Mouse (Mus musculus): ENCODE data around the gene Rsl1d1. TPM values are rescaled to one million over a fixed set of nuclear protein-coding genes. Genes with fewer than 3 reads are reported as not detected.
A peak's percentile ranks its signal among the peaks of the same experiment; 100 is the strongest.

Rsl1d1 gene
- 10 to 100 TPM; 64.1 to 66.7 TPM for total RNA-seq (2021)
- long read RNA-seq, experiment 1, transcript Rsl1d1-201 (9 exons, 1,945 nt) = major isoform, 72 of 77 reads
- long read RNA-seq, experiment 1, partial matches to known transcripts = 0 of 77 reads
- long read RNA-seq, experiment 1, other reads (novel, unspliced or antisense) = 4 of 77 reads
- long read RNA-seq, experiment 2, transcript Rsl1d1-201 (9 exons, 1,945 nt) = major isoform, 96 of 105 reads
- long read RNA-seq, experiment 2, partial matches to known transcripts = 1 of 105 reads
- long read RNA-seq, experiment 2, other reads (novel, unspliced or antisense) = 5 of 105 reads

- peak; percentile 89 for DNase-seq
These were observed at the start of gene Rsl1d1 for GRCm38 (mm10) chr16:11202571-11203554. TSS of gene Rsl1d1 (minus strand) at chr16:11203331.

GRCm38 (mm10) chr16:11247791-11248190, 44.7 kb upstream of the Rsl1d1 start:
- DNase-seq = no peak

- DNase-seq = no peak
These were observed 42.6 kb upstream of the Rsl1d1 start for GRCm38 (mm10) chr16:11245767-11246166.

- no peak for DNase-seq
These were observed 39.3 kb upstream of the Rsl1d1 start for GRCm38 (mm10) chr16:11242401-11242800.

- DNase-seq = no peak
These were observed 14.7 kb upstream of the Rsl1d1 start for GRCm38 (mm10) chr16:11217801-11218200.

GRCm38 (mm10) chr16:11203600-11204390, 664 bp upstream of the Rsl1d1 start:
- DNase-seq = no peak

GRCm38 (mm10) chr16:11201740-11202394, 1.3 kb downstream of the Rsl1d1 start:
- DNase-seq = no peak

GRCm38 (mm10) chr16:11200247-11200646, 2.9 kb downstream of the Rsl1d1 start:
- no peak for DNase-seq

GRCm38 (mm10) chr16:11198467-11198866, 4.7 kb downstream of the Rsl1d1 start:
- no peak for DNase-seq

- no peak for DNase-seq
These were observed 6.1 kb downstream of the Rsl1d1 start for GRCm38 (mm10) chr16:11197052-11197451.

- no peak for DNase-seq
These were observed 9.9 kb downstream of the Rsl1d1 start for GRCm38 (mm10) chr16:11193231-11193630.

- no peak for DNase-seq
These were observed 13.0 kb downstream of the Rsl1d1 start for GRCm38 (mm10) chr16:11190150-11190549.

GRCm38 (mm10) chr16:11177404-11177803, 25.7 kb downstream of the Rsl1d1 start:
- DNase-seq = no peak

- no peak for DNase-seq
These were observed 26.3 kb downstream of the Rsl1d1 start for GRCm38 (mm10) chr16:11176884-11177244.

- DNase-seq = peak; percentile 90
These were observed 26.8 kb downstream of the Rsl1d1 start, which contains the start of gene Zc3h7a for GRCm38 (mm10) chr16:11176208-11176883. TSS of gene Zc3h7a (minus strand) at chr16:11176393.

- peak; percentile 61 for DNase-seq
These were observed 27.5 kb downstream of the Rsl1d1 start for GRCm38 (mm10) chr16:11175489-11176207.

- DNase-seq = no peak
These were observed 28.0 kb downstream of the Rsl1d1 start for GRCm38 (mm10) chr16:11175100-11175488.

GRCm38 (mm10) chr16:11174671-11175081, 28.5 kb downstream of the Rsl1d1 start:
- peak; percentile 41 for DNase-seq

GRCm38 (mm10) chr16:11171679-11172078, 31.5 kb downstream of the Rsl1d1 start:
- DNase-seq = no peak

- no peak for DNase-seq
These were observed 36.7 kb downstream of the Rsl1d1 start for GRCm38 (mm10) chr16:11166431-11166830.

Data from gastrocnemius, postnatal 10 days (tissue).